Mouse (Mus musculus) small intestine, adult 2 months (tissue): Measurements from ENCODE around the gene Uggt2. TPM values are rescaled to one million over a fixed set of nuclear protein-coding genes. Genes with fewer than 3 reads are reported as not detected.

Source experiments
- H3K27ac ChIP-seq: fragments of 200-500 bp; 2 replicates; pipeline ENCODE4 v1.5.1; 2012; ENCODE audit warnings: low read depth, low read length, control low read depth, inconsistent platforms; ENCODE audit not compliant: insufficient read depth
- H3K27me3 ChIP-seq: fragments of 200-500 bp; 2 replicates; pipeline ENCODE4 v1.6.1; 2012; ENCODE audit warnings: mild to moderate bottlenecking, moderate library complexity, low read length, inconsistent platforms; ENCODE audit not compliant: control insufficient read depth, insufficient read depth
- H3K36me3 ChIP-seq: fragments of 200-500 bp; 2 replicates; pipeline ENCODE4 v1.6.1; 2012; ENCODE audit warnings: mild to moderate bottlenecking, low read length, control low read depth, inconsistent platforms; ENCODE audit not compliant: control insufficient read depth, insufficient read depth
- H3K4me1 ChIP-seq: fragments of 200-500 bp; 2 replicates; pipeline ENCODE4 v1.6.1; 2012; ENCODE audit warnings: low read length, inconsistent platforms, mixed read lengths; ENCODE audit not compliant: control insufficient read depth, insufficient read depth, insufficient read length
- H3K4me3 ChIP-seq: fragments of 200-500 bp; 2 replicates; pipeline ENCODE4 v1.5.1; 2012; ENCODE audit warnings: low read depth, mild to moderate bottlenecking, control low read depth, inconsistent platforms, low read length, moderate library complexity
- CTCF ChIP-seq: fragments of 200-500 bp; IDR thresholded peaks from 2 replicates; pipeline ENCODE4 v1.5.1; 2012; ENCODE audit warnings: low read depth, mild to moderate bottlenecking, control low read depth, inconsistent platforms, low read length, moderate library complexity, mixed read lengths; ENCODE audit not compliant: insufficient replicate concordance, insufficient read length; ENCODE audit errors: extremely low read depth
- POLR2A ChIP-seq: fragments of 200-500 bp; IDR thresholded peaks from 2 replicates; pipeline ENCODE4 v1.6.1; 2012; ENCODE audit warnings: low read depth, mild to moderate bottlenecking, control low read depth, inconsistent platforms, low read length, moderate library complexity
- WGBS: fragments of 180-500 bp; shearing (Covaris S2); methylation state at CpG from one replicate; pipeline ENCODE4 v1.1.7; 2018; 5-methylcytosine and 5-hydroxymethylcytosine counted together
- polyA plus RNA-seq: library from polyadenylated mRNA; depleted of rRNA; stranded (reverse); fragments of >200 nt; gene quantifications from 2 replicates; pipeline ENCODE4 v1.2.3, GENCODE M21; 2012

Gene Uggt2
- polyA plus RNA-seq, 1 experiment = 0.33 TPM

DNA sequence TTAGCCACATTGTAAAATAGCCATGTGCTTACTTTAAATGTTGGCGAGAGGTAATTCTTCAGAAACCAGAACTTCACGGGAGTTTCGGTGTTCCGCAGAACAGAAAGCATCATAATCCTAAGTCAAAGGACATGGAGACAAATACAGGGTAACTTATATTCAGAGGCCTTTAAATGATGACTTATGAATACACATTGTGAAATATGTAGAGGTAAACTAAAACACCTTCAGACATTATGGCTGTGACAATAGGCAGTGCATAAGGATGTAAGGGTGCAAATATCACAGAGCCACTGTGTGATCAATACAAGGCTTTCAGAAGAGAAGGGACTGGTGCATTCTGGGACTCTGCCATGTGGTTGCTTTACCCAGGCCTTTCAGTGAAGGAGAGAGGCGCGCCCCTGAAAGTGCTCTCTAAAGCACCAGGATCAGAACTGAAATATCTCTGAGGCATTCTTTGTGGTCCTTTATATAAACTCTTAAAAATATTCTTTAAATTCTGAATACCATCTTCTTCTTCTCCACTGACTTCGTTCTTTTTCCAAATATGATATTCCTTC lies 91.1 kb downstream of the Uggt2 start:
- WGBS = 23% methylated on average over 7 of the region's 7 CpGs
- Histone ChIP-seq H3K4me1 (peaks cover 2% of the 10 kb centered on the region; the same call in 1 of the 2 replicates), H3K27me3 (no peaks in the 10 kb centered on the region), H3K4me3 (no peak overlapping the region), H3K36me3 (no peaks in the 10 kb centered on the region), H3K27ac (peak overlapping the region; percentile 38; the same call in 1 of the 2 replicates)
- TF ChIP-seq POLR2A (no peak), CTCF (no peak)

DNA sequence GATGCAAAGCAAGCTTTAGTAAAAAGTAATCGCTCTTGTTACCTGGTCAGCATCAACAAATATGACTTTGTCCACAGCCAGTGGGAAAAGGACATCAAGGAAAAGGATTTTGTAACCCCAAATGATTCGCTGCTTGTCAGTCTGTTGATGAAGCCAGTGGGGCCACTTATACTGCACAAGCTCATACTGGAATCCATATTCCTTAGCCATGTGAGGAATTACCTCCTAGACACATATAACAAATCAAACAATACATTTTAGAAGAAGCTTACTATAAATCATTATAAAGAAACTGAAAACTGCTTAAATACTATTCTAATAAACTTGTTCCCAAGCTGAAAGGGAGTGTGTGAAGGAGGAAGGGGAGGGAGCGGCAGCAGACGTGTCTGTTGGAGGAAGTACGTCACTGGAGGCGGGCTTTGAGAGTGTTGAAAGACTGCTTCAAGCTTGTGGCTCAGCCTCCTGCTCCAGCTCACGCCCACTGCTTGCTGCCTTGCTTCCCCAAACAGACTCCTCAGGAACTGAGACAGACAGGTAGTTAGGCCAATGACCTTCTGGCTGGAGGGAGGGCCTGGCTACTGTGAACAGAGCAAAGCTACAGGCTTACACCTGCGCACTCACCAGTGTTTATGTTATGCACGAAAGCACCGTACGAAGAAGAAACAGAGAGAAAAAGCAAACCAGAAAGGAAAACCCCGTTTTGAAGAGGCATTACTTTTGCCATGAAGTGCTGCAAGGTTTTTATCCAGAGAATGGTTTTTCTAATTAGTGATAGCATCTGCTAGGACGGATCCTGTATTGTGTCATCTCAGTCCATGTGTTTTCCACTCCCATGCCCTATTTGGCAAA lies 91.9 kb downstream of the Uggt2 start:
- Histone ChIP-seq H3K36me3 (no peaks in the 10 kb centered on the region), H3K4me1 (peaks cover 2% of the 10 kb centered on the region; the same call in 1 of the 2 replicates), H3K4me3 (peak overlapping the region; percentile 11), H3K27ac (peak overlapping the region; percentile 60), H3K27me3 (no peaks in the 10 kb centered on the region)
- WGBS = under 1% methylated on average over 13 of the region's 13 CpGs
- TF ChIP-seq CTCF (no peak), POLR2A (peak; percentile 22; the same call in 1 of the 2 replicates)

DNA sequence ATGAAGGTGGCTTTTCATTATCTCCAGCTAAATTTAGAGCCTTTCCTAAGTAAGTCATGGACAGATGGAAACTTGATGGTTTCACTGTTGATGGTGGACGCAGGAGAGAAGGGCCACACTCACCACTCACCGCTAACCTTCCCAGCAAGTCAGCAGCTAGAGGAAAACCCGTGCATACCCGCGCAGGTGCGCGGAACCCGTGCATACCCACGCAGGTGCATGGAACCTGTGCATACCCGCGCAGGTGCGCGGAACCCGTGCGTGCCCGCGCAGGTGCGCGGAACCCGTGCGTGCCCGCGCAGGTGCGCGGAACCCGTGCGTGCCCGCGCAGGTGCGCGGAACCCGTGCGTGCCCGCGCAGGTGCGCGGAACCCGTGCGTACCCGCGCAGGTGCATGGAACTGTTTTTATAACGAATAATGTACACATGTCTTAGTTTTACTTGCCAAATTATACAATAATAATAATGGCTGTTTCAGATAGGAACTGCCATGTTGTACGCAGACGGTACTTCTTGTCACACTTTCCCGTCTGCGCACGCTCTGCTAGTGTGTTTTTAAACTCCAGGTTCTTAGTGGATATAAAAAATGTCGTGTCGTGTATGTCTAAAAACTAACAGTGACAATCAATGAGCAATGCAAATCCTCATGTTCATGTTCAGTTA lies 92.7 kb downstream of the Uggt2 start:
- Histone ChIP-seq H3K36me3 (no peaks in the 10 kb centered on the region), H3K4me1 (peaks cover 2% of the 10 kb centered on the region; the same call in 1 of the 2 replicates), H3K4me3 (peak overlapping the region; percentile 67), H3K27me3 (no peaks in the 10 kb centered on the region), H3K27ac (peak overlapping the region; percentile 60)
- 2% methylated on average over 49 of the region's 49 CpGs for WGBS
- no peak for TF ChIP-seq CTCF
- 0 out of 2 replicates have a peak, but pooled peaks have one; percentile 21 for TF ChIP-seq POLR2A

- 15% methylated on average over 5 of the region's 5 CpGs for WGBS
- Histone ChIP-seq H3K4me3 (no peak overlapping the region), H3K4me1 (peaks cover 2% of the 10 kb centered on the region; the same call in 1 of the 2 replicates), H3K27ac (no peak overlapping the region), H3K36me3 (no peaks in the 10 kb centered on the region), H3K27me3 (no peaks in the 10 kb centered on the region)
- TF ChIP-seq POLR2A = no peak
Measured at GRCm38 (mm10) chr14:119005834-119006233, 93.4 kb downstream of the Uggt2 start.

- no peaks in the 10 kb centered on the region for H3K36me3 ChIP-seq
- peaks cover 2% of the 10 kb centered on the region; the same call in 1 of the 2 replicates for H3K4me1 ChIP-seq
- TF ChIP-seq POLR2A (no peak), CTCF (peak; percentile 43; the same call in 1 of the 2 replicates)
- H3K27ac ChIP-seq = no peak overlapping the region
- H3K27me3 ChIP-seq = no peaks in the 10 kb centered on the region
- H3K4me3 ChIP-seq = no peak overlapping the region
Measured at GRCm38 (mm10) chr14:119003320-119003719, 95.9 kb downstream of the Uggt2 start.

DNA sequence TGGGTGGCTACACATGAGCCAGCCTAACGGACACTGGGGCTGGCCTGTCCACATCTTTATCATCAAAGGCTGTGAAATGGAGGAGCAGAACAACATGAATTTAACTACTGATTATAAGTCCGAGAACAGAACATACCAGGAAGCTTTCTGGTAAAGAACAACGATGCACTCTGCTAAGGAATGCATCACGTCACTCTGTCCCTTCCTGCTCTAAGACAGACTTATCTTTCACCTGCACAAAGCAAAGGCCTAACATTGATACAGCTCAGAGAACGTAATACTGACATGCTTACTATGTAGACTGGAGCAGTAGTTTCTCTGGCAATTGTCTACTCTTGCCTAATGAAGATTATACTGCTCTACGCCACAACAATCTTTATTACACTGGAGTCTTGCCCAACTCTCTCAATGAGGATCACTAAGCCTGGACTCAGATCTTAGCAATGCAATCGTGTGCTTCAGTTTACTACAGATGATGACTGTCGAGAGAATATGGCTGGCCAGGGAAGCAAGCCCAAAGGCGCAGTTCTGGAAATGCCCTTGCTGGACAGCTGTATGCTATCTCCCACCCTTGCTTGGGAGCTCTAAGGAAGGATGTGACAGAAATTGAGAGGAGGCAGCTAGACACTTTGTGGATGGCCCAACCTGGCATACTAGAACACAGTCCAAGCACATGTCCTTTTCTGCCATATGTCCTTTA lies 103.9 kb downstream of the Uggt2 start:
- no peak overlapping the region for H3K4me3 ChIP-seq
- H3K36me3 ChIP-seq = no peaks in the 10 kb centered on the region
- H3K27me3 ChIP-seq = no peaks in the 10 kb centered on the region
- WGBS = 78% methylated on average over 9 of the region's 9 CpGs
- H3K27ac ChIP-seq = no peak overlapping the region
- TF ChIP-seq POLR2A = no peak
- no peak for TF ChIP-seq CTCF
- H3K4me1 ChIP-seq = no peaks in the 10 kb centered on the region
